Mouse (Mus musculus): Measurements from ENCODE around the gene Zzef1.

DNA sequence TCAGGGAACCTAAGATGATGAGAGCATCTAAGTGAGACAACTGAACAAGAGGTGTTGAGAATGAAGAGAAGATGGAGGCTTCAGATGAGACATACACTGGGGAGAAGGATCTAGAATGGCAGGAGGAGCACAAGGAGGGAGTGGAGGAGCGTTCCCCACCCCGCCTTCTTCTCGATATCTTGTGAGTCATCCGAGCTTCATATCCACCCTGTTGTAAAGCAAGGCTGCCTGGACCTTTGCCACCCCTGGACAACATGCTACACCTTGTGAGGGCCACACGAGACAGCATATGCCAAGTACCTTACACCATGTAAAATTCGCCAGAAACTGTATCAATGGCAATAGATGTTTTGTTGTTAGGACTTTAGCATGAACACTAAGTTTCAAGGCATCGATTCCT lies 25.0 kb downstream of the Zzef1 start:
- no peak for TF ChIP-seq POLR2A (IDR thresholded peaks at IDR 0.05; ENCODE audit: borderline replicate concordance, control insufficient read depth, low read depth, low read length)
- no peak for TF ChIP-seq CTCF (IDR thresholded peaks at IDR 0.05; ENCODE audit: control insufficient read depth, insufficient read depth, low read length)

Measured in bone marrow, adult 2 months (tissue).